Mouse (Mus musculus) ES-E14 (cell line): Measurements from ENCODE around the gene Mgat3.

Experiments
- CHD2 ChIP-seq: IDR thresholded peaks from 2 replicates; pipeline ENCODE4 v1.6.1; 2014; ENCODE audit warnings: mild to moderate bottlenecking, low read depth, low read length, inconsistent platforms
- ZNF384 ChIP-seq: IDR thresholded peaks from 2 replicates; pipeline ENCODE4 v1.6.1; 2012; ENCODE audit warnings: low read depth, low read length, inconsistent platforms

GRCm38 (mm10) chr15:80146153-80146552 is 27.4 kb upstream of the Mgat3 start:
- TF ChIP-seq ZNF384 = no peak
- no peak for TF ChIP-seq CHD2
